Mouse (Mus musculus) E14TG2a.4 (cell line): ENCODE results near the gene Gtpbp3.

Experiments
- CTCF ChIP-seq: conservative IDR thresholded peaks from 2 replicates; pipeline ENCODE4 v1.5.1; 2014; ENCODE audit warnings: low read length
- POU5F1 ChIP-seq: IDR thresholded peaks from 2 replicates; pipeline ENCODE4 v1.6.1; 2014; ENCODE audit warnings: low read length, borderline replicate concordance

DNA sequence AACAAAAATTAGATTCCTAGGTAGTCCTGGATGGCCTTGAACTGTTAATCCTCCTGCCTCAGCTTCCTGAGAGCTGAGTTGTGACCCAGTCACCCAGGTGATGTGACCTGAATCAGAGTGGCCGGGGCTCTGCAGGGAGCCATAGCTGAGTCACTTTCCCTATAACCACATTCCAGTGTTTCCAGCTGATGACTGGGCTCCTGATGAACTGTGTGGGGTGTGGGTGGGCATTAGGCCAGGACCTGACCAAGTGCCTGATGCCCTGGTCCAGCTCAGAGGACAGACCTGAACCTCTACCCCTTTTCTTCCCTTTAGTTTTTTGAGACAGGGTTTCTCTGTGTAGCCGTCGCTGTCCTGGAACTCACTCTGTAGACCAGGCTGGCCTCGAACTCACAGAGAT is 17.4 kb downstream of the Gtpbp3 start:
- TF ChIP-seq CTCF (no peak), POU5F1 (no peak)
